ENCODE assay signal across 8 mouse cellular contexts in genomic region chr2:118112846-118113479, GRCm38 (mm10). TPM values are rescaled to one million over a fixed set of nuclear protein-coding genes. Genes with fewer than 3 reads are reported as not detected.
DNase-seq lines count a peak whose midpoint lies in the region; ATAC-seq lines count a peak whose summit lies in the region.

No protein-coding gene starts in this region.

- peak; percentile 19 for DNase-seq in embryonic facial prominence, embryonic 10.5 days (ENCODE audit: low spot score)
- no peak for DNase-seq in forebrain, embryonic 14.5 days (ENCODE audit: low spot score)
- no peak for DNase-seq in frontal cortex, postnatal 36 days (ENCODE audit: low spot score in 2 of 2)
- DNase-seq in adrenal gland, adult 2 months: no peak
- DNase-seq in layer of hippocampus, adult 9-10 months (ENCODE audit: low spot score): no peak

- peak overlapping the region; percentile 21; the same call in 1 of the 2 replicates for H3K27ac ChIP-seq in embryonic facial prominence, embryonic 10.5 days (replicated peaks)
- no peak overlapping the region for H3K27ac ChIP-seq in forebrain, embryonic 14.5 days (ENCODE audit: low read depth, low read length)
- H3K27ac ChIP-seq in kidney, embryonic 16.5 days (ENCODE audit: low read length): 0 out of 2 replicates have a peak overlapping the region, but pooled peaks have one; percentile 29
- no peak overlapping the region for H3K27ac ChIP-seq in midbrain, embryonic 12.5 days (replicated peaks)

- peaks cover 57% of the 10 kb centered on the region for H3K4me1 ChIP-seq in embryonic facial prominence, embryonic 10.5 days
- H3K4me1 ChIP-seq in forebrain, embryonic 14.5 days (ENCODE audit: control insufficient read depth, insufficient read depth, low read length): peaks cover 8% of the 10 kb centered on the region
- peaks cover 45% of the 10 kb centered on the region for H3K4me1 ChIP-seq in kidney, embryonic 16.5 days (ENCODE audit: insufficient read depth, low read length)
- H3K4me1 ChIP-seq in midbrain, embryonic 12.5 days: peaks cover 34% of the 10 kb centered on the region

- 62% methylated on average over 21 of the region's 21 CpGs for WGBS in embryonic facial prominence, embryonic 10.5 days
- 47% methylated on average over 21 of the region's 21 CpGs for WGBS in forebrain, embryonic 14.5 days
- 59% methylated on average over 21 of the region's 21 CpGs for WGBS in kidney, embryonic 16.5 days
- WGBS in midbrain, embryonic 12.5 days: 52% methylated on average over 21 of the region's 21 CpGs

- H3K4me3 ChIP-seq in embryonic facial prominence, embryonic 10.5 days: peak overlapping the region; percentile 73
- peak overlapping the region; percentile 49 for H3K4me3 ChIP-seq in forebrain, embryonic 14.5 days (ENCODE audit: low read depth, low read length)
- peak overlapping the region; percentile 72 for H3K4me3 ChIP-seq in kidney, embryonic 16.5 days (ENCODE audit: low read length)
- peak overlapping the region; percentile 51 for H3K4me3 ChIP-seq in midbrain, embryonic 12.5 days

- no peak for ATAC-seq in forebrain, embryonic 14.5 days
- no peak for ATAC-seq in kidney, embryonic 16.5 days (ENCODE audit: low FRiP score, low TSS enrichment)
- ATAC-seq in midbrain, embryonic 12.5 days (ENCODE audit: low FRiP score, low read depth): no peak
- ATAC-seq in monocyte, adult 5-6 weeks (replicated peaks; ENCODE audit: insufficient number of reproducible peaks, low FRiP score, low TSS enrichment, poor library complexity, severe bottlenecking): no peak

- peak overlapping the region; percentile 90 for H3K4me2 ChIP-seq in forebrain, embryonic 14.5 days (ENCODE audit: low read length)
- peak overlapping the region; percentile 96 for H3K4me2 ChIP-seq in kidney, embryonic 16.5 days (replicated peaks; ENCODE audit: low read depth, low read length)
- H3K4me2 ChIP-seq in midbrain, embryonic 12.5 days (replicated peaks): peak overlapping the region; percentile 95

- H3K9me3 ChIP-seq in embryonic facial prominence, embryonic 10.5 days: no peaks in the 10 kb centered on the region
- no peaks in the 10 kb centered on the region for H3K9me3 ChIP-seq in forebrain, embryonic 14.5 days (replicated peaks; ENCODE audit: control insufficient read depth, low read length)
- no peaks in the 10 kb centered on the region for H3K9me3 ChIP-seq in kidney, embryonic 16.5 days (ENCODE audit: low read length)
- no peaks in the 10 kb centered on the region for H3K9me3 ChIP-seq in midbrain, embryonic 12.5 days

- H3K9ac ChIP-seq in forebrain, embryonic 14.5 days (ENCODE audit: low read length): no peak overlapping the region
- H3K9ac ChIP-seq in kidney, embryonic 16.5 days (replicated peaks; ENCODE audit: low read length): peak overlapping the region; percentile 81
- H3K9ac ChIP-seq in midbrain, embryonic 12.5 days (replicated peaks): 0 out of 2 replicates have a peak overlapping the region, but pooled peaks have one; percentile 56

- peaks cover 32% of the 10 kb centered on the region for H3K36me3 ChIP-seq in embryonic facial prominence, embryonic 10.5 days (replicated peaks)
- no peaks in the 10 kb centered on the region for H3K36me3 ChIP-seq in forebrain, embryonic 14.5 days (ENCODE audit: control insufficient read depth, insufficient read depth, low read length)
- H3K36me3 ChIP-seq in kidney, embryonic 16.5 days (ENCODE audit: insufficient read depth, low read length): peaks cover 24% of the 10 kb centered on the region
- no peaks in the 10 kb centered on the region for H3K36me3 ChIP-seq in midbrain, embryonic 12.5 days

- H3K27me3 ChIP-seq in embryonic facial prominence, embryonic 10.5 days (replicated peaks; ENCODE audit: low read depth, poor library complexity, severe bottlenecking): peaks cover 27% of the 10 kb centered on the region
- peaks cover 5% of the 10 kb centered on the region; the same call in 1 of the 2 replicates for H3K27me3 ChIP-seq in forebrain, embryonic 14.5 days (replicated peaks; ENCODE audit: control insufficient read depth, insufficient read depth, low read length)
- no peaks in the 10 kb centered on the region; the same call in 1 of the 2 replicates for H3K27me3 ChIP-seq in kidney, embryonic 16.5 days (ENCODE audit: insufficient read depth, low read length)
- H3K27me3 ChIP-seq in midbrain, embryonic 12.5 days: peaks cover 49% of the 10 kb centered on the region

RNA-seq across cellular contexts. Expression of gene Thbs1, which starts 1.3 kb away (rescaled TPM):
- 31.1 and 35.4 TPM in 2 replicates for polyA plus RNA-seq in embryonic facial prominence, embryonic 10.5 days (2016; fragmentation: Nextera tagmentation; extraction: Ambion mirVana)
- 5.8 and 8.3 TPM in 2 replicates for polyA plus RNA-seq in forebrain, embryonic 14.5 days (2014; fragmentation: Nextera tagmentation; extraction: Ambion mirVana)
- 50.9 and 54.6 TPM in 2 replicates for polyA plus RNA-seq in kidney, embryonic 16.5 days (2015; fragmentation: Nextera tagmentation; extraction: Ambion mirVana)
- 46.0 and 65.2 TPM in 2 replicates for polyA plus RNA-seq in midbrain, embryonic 12.5 days (2016; fragmentation: Nextera tagmentation; extraction: Ambion mirVana)
- total RNA-seq in adrenal gland, adult 2 months (2021): 10 to 100 TPM; 19.3 to 19.9 TPM
- polyA plus RNA-seq in adrenal gland, adult 2 months (2012; rRNA removed): 1.8 and 3.2 TPM in 2 replicates
- 36.2 to 69.3 TPM (median 48.4 TPM) in 3 replicates for total RNA-seq in monocyte, adult 5-6 weeks (2017)

Comparison
In these comparisons a context has a peak if more than half of its experiments do, and no peak if none do; other contexts are left out.
1. H3K27ac ChIP-seq: peak in embryonic facial prominence, embryonic 10.5 days (single experiment) and kidney, embryonic 16.5 days (single experiment); none in forebrain, embryonic 14.5 days (single experiment) and midbrain, embryonic 12.5 days (single experiment).
2. Peak in every context shown above with its lines, with median percentiles within 50 percentile points of each other: H3K4me3 ChIP-seq and H3K4me2 ChIP-seq.